Mouse (Mus musculus): Measurements from ENCODE around the gene Pask.

The Pask gene

GRCm38 (mm10) chr1:93289678-93290214 lies 53.5 kb downstream of the Pask start:
- no peak for DNase-seq (ENCODE audit: low read depth, low spot score)

GRCm38 (mm10) chr1:93277041-93277440 lies 66.2 kb downstream of the Pask start:
- DNase-seq (ENCODE audit: low read depth, low spot score): no peak

GRCm38 (mm10) chr1:93275561-93275960 lies 67.7 kb downstream of the Pask start:
- DNase-seq (ENCODE audit: low read depth, low spot score): no peak

GRCm38 (mm10) chr1:93272409-93272821 lies 70.9 kb downstream of the Pask start:
- no peak for DNase-seq (ENCODE audit: low read depth, low spot score)

GRCm38 (mm10) chr1:93271751-93272150 lies 71.5 kb downstream of the Pask start:
- DNase-seq (ENCODE audit: low read depth, low spot score): no peak

- no peak for DNase-seq (ENCODE audit: low read depth, low spot score)
These were observed 72.6 kb downstream of the Pask start for GRCm38 (mm10) chr1:93270516-93271240.

DNA sequence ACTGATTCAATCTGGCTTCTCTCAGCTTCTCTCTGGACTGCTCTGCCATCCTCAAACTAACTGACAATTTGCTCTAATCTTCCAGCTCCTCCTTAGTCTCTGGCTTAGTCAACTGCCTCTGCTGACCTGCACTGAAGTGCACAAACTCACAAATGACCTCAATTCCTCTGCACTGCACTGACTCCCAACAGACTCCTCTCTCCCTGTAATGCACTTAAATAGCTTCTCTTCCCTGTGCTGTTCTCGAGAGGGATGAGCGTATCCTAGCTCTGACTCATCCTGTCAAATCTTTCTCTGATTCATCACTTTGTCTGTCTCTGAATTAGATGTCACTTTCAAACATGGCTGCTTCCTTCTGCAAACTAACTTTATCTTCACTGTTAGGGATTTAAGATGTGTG lies 75.0 kb downstream of the Pask start:
- DNase-seq (ENCODE audit: low read depth, low spot score): no peak

DNA sequence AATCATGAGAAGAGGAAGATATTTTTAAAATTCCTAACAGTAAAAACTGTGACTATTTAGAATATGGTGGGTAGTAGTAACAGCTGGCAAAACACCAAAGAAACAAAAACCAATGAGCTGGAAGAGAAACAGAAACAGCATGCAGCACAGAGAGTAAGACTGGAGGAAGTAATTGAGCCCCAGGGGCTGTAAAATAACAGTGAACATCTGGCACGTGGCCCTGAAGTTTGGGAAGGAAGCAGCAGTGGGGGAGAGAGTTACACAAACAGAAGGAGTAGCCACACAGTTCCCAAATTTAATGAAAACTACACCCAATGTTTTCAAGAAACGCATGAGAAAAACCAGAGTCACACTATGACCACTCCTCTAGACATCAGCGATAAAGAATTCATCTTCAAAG lies 76.1 kb downstream of the Pask start:
- no peak for DNase-seq (ENCODE audit: low read depth, low spot score)
